Mouse (Mus musculus): ENCODE measurements around the gene 1500011B03Rik.
A peak's percentile ranks its signal among the peaks of the same experiment; 100 is the strongest.

GRCm38 (mm10) chr5:114773780-114774179 lies 49.5 kb downstream of the 1500011B03Rik start:
- TF ChIP-seq POLR2AphosphoS5 (IDR thresholded peaks at IDR 0.05; ENCODE audit: insufficient replicate concordance, low read depth, low read length) (peak; percentile 24; the same call in 1 of the 2 replicates), TAL1 (conservative IDR thresholded peaks at IDR 0.05; ENCODE audit: low read depth, low read length) (no peak), CTCF (IDR thresholded peaks at IDR 0.05; ENCODE audit: low read depth, low read length) (no peak), GATA1 (IDR thresholded peaks at IDR 0.05; ENCODE audit: borderline replicate concordance, low read length) (no peak)

Data from G1E (cell line).